Mouse (Mus musculus) hematopoietic stem cell, adult 5-6 weeks (primary cell): ENCODE data around the gene Gpr152. TPM values are rescaled to one million over a fixed set of nuclear protein-coding genes. Genes with fewer than 3 reads are reported as not detected.

Experiments
- ATAC-seq, 2 experiments: fragments of 125-278 bp in 1 of 2; replicated peaks in 1 of 2; 2 replicates each; pipeline ENCODE4 v1.8.0; 2016 to 2017; ENCODE audit warnings: inconsistent platforms in 2 of 2, mild to moderate bottlenecking in 2 of 2, moderate number of reproducible peaks in 2 of 2, low read depth in 1 of 2, moderate TSS enrichment in 1 of 2; ENCODE audit not compliant: low FRiP score in 2 of 2, poor library complexity in 2 of 2, severe bottlenecking in 2 of 2, insufficient read depth in 1 of 2, low TSS enrichment in 1 of 2
- total RNA-seq: library from RNA; stranded (forward); fragments of 172-1452, 232-1000 nt; gene quantifications from 2 replicates; pipeline ENCODE4 v1.2.3, GENCODE M21; 2017

Gpr152 gene
- total RNA-seq, 1 experiment from 2014 or later, result not detected

DNA sequence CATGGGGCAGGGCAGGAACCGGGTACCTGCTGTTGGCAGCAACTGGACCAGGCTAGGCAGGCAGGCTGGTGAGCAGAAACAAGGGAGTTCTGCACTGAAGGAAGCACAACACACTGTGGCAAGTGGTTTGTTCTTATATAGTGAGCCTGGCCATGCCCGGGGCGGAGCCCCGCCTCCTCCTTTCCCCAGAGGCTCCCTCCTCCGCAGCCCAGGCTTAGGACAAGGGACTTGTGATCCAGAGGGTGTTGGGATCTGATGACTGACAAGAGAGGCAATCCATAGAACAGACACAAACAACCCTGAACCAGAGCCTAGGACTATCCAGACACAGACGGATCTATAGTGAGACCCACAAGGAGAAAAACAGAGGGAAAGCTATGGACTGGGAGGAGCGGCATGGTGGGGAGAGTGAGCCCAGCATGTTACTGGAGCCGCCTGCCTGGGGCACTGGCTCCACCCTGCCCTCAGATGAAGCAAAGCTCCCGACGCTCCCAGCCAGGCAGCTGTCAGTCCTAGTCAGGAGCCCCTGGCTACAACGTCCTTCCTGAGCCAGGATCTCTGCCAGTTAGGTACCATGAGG is 35.9 kb downstream of the Gpr152 start, which contains the start of gene Carns1:
TSS of gene Carns1 (minus strand) at position 112 of the 580 bp plus-strand sequence.
- ATAC-seq, result no peak

DNA sequence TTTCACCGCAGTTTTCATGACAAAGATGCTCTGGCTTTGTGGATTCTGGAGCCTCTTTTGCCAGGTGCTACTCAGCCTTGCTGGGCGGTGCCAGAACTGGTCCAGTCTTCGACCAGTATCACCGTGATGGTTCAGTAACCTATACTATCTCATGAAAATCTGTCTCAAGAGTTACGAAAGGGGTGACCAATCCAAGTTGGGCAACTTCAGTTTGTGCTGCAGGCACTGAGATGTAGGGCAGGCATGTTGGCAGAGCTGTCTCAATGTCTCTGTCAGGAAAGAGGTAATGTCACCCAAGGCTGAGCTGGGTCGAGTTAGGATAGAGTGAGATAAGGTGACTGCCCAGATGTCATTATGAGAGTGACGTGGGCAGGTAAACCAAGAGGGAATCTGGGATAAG is 40.8 kb downstream of the Gpr152 start:
- ATAC-seq, result peak in 1 of 2 experiments; percentile 12; a peak in 1 of 4 replicates

DNA sequence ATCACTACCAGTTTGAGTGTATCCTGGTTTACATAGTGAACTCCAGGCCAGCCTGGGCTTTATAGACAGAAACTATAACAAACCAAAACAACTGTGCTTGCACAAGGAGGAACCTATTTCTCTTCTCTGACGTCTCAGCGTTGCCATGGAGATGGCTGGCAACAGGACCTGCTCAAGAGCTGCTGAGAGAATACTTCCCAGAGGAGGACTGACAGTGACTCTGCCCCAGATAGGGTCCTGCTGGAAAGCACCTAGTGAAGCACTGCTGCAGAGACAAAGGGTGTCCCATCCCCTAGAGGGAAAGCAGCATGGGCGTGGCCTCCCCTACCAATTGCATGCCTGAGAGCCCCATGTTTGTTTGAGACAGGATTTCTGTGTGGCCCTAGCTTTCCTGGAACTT is 42.3 kb downstream of the Gpr152 start:
- ATAC-seq, result peak; percentile 54 to 63; a peak in 3 of 4 replicates

DNA sequence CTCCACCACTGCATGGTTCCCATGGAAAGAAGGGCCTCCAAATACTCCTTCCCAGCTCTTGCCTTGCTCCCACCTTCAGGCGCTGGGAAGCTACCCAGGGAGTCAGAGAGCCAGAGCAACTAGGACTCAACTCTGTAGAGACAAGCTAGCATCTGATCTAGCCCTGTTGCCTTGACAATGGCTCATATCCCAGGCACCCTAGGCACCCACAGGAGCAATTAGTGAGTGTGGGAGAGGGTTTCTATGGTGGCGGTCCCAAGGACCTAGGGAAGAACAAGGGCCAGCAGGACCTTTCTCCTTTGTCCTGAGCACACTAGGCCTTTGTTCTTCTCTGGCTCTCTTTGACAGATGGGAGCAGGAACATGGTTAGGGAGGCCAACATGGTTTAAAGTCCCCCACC is 44.1 kb downstream of the Gpr152 start:
- no peak for ATAC-seq

DNA sequence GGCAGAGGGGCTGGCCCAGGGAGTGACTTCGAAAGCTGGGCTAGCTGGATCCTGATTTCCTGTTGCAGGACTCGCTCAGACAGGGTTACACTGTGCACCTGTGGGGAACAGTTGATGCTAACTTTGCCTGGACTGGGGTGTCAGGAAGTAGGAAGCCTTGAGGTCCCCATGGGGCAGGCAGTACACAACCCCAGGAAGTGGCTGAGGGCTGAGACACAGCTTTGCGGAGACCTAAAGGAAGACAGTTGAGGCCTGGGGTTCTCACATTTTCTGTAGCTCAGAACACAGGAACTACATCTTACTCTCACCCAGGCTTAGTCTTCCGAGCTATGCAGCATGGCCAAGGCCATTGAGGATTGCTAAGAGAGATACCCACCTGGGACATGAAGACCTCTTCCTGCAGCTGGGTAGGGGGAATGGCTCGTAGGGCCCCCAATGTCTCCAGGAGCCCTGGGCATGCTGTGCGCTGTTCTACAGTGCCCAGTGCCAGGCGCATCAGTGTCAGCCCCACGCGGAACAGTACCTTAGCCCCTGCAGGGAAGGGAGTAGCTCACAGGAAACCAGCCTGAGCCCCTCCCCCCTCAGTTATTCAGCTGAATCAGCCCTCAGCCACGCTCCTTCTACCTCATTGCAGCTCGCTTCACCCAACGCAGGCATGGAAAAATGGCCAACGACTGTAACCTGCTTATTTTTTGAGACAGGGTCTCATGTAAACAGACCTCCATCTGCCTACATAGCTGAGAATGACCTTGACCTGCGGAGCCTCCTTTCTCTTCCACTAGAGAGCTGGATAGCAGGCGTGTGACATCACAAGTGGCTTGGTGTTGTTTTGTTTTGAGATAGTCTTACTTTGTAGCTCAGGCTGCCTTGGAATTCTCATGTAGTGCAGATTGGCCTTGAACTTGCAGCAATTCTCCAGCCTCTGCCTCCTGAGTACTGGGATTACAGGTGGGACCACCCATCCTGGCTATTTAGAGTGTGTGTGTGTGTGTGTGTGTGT is 45.7 kb downstream of the Gpr152 start:
- peak; percentile 65 to 75 for ATAC-seq

DNA sequence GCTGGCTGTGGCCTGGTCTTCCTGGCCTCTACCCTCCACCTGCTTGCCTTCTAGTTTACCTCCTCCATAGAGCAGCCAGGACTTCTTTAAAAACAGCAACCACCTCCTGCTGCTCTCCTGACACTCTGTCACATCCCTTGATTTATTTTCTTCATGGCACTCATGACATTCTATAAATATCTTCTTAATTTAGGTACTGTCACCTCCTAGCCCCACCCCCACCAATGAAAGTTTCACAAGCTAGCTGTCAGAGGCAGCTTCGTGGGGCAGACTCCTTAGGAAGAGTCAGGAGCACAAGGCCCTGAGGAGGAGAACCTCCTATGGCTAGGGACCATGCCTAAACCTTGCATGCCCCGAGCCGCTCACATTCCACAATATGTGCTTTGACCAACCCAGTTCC is 47.7 kb downstream of the Gpr152 start:
- ATAC-seq, result no peak

DNA sequence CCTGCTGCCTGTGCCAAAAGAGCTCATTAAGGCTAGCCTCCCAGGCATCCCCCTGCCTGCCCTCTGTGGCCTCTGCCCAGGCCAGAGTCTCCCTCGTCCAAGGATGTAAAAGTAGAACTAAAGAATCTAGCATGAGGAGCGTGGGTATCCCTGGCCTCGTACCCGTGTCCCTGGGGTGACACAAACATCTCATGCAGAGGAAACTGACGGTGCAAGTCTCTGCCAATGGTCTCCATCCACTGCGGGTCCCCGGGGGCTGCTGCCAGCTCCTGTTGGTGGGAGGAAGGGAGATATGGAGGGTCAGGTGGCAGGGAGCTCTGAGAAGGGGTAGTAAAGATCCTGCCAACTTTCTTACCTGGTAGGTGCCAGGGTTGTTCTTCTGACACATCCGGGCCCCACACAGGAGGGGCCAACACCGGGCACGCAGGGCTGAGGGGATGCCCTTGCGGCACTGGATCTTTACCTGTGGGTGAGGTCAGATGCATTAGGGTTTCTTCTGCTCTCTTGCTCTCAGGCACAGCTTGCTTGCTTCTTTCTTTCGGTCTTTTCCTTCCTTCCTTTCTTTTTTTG is 49.5 kb downstream of the Gpr152 start:
- ATAC-seq, result no peak

DNA sequence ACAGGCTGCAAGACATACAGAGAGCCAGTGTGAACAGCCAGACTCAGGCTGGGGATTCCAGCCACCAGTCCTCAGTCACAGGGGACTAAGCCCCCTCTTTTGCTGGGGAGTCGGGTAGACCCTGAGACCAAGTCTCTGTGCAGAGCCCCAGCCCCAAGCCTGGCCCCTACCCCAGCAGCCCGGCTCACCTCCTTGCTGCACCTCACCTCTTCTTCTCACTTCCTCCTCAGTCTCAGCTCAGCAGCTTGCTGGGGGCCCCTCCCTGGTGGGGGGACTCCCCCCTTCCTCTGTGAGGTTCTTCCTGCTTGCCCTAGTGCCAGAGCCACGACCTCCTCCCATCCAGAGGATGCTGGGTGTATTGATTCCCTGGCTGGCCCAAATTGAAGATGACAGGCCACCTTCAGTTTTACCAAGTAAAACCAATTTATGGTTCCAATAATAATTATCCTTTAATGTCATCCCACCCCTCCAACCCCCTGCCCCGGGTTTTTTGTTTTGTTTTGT is 51.3 kb downstream of the Gpr152 start, which contains the start of gene Tbc1d10c:
TSS of gene Tbc1d10c (minus strand) at position 454 of the 504 bp plus-strand sequence.
- ATAC-seq, result peak; percentile 50 to 52; a peak in 3 of 4 replicates

DNA sequence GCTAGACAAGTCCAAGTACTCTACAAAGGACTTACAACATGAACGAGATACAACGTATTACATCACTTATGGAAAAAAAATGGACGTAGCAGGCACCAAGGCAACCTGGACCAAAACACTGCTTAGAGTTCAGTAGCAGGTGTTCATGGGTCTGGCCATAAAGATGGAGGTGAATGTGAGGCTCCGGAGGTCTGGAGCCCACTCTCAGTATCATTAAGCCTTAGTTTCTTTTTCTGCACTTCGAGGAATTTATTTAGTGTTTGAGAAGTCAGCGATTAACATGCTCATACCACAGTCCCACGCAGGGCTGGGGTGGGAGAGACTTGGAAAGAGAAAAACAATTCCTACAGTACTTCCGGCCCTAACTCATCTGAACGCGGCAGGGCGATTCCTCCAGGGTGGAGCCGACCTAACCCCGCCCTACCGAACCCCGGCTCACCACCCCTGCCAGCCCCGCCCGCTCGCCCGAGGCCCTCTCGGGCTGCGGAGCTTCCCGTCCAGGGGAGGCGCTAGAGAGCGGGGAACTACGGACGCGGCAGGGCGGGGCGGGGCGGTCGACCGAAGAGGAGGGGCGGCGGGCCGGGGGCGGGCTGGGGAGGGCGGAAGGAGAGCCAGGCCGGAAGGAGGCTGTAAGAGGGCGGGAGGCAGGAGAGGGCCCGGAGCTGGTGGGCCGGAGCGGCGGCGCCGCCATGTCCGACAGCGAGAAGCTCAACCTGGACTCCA is 52.1 kb downstream of the Gpr152 start, which contains the start of gene Ppp1ca:
TSS of gene Ppp1ca (plus strand) at position 538 of the 723 bp plus-strand sequence.
- ATAC-seq, result peak; percentile 82 to 86

DNA sequence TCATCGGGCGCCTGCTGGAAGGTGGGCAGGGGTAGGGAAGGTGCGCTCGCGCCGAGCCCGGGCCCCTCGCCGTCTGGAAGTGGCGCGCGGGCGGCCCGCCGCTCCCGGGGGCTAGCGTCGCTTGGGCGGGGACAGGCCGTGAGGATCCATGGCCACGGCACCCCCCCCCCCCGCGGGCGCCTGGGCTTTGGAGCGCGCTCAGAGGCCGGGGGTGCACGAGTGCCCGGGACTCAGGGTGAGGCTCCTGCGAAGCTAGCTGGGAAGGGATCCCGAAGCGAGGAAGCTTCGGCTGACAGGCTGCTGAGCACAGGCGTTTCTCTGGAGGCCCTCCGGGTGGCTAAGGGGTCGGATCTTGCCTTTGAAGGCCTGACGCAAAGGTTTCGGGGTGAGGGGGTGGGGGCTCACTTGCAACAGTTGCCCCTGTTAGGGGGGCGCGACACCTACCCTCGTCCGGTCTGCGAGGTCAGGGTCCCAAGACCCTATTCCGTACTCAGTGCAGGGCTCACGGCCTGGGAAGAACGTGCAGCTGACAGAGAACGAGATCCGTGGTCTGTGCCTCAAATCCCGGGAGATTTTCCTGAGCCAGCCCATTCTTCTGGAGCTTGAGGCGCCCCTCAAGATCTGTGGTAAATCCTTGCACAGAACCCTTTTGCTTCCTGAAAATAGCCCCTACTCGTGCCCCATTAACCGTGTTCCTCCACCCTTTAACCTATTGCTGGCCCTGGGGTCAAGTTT is 52.8 kb downstream of the Gpr152 start:
- ATAC-seq, result no peak

DNA sequence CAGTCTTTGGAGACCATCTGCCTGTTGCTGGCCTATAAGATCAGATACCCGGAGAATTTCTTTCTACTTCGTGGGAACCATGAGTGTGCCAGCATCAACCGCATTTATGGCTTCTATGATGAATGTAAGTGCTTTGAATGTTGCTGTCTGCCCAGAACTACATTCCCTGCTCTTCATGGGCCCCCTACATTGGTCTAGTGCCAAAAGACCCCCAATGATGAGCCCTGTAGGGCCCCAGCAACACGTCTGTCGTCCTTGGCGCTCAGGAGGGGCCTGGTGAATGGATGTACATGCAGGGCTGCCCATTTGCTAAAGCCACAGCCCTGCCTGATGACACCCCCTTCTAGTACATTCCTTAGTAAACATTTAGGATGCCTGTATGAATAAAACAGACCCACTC is 53.5 kb downstream of the Gpr152 start:
- no peak for ATAC-seq

DNA sequence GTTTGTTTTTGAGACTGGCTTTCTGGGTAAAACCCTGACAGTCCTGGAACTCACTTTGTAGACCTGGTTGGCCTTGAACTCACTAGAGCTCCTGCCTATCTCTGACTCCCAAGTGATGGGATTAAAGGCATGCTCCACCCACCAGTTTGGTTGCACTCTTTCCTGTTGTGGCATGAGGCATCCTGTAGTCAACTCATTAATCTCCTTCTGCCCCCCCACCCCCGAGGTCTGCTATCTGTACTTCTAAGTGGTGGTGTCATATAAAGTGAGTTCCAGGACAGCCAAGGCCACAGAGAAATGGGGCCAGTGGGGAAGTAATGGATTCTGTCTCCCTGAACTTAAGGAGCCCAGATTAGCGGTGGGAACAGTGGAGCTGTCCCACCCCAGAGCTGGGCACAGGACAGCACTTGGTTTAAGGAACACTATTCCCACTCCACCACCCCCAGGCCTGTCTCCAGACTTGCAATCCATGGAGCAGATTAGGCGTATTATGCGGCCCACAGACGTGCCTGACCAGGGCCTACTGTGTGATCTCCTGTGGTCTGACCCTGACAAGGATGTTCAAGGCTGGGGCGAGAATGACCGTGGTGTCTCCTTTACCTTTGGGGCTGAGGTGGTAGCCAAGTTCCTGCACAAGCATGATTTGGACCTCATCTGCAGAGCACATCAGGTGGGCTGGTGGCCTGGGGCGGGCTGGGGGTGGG is 54.6 kb downstream of the Gpr152 start:
- no peak for ATAC-seq

DNA sequence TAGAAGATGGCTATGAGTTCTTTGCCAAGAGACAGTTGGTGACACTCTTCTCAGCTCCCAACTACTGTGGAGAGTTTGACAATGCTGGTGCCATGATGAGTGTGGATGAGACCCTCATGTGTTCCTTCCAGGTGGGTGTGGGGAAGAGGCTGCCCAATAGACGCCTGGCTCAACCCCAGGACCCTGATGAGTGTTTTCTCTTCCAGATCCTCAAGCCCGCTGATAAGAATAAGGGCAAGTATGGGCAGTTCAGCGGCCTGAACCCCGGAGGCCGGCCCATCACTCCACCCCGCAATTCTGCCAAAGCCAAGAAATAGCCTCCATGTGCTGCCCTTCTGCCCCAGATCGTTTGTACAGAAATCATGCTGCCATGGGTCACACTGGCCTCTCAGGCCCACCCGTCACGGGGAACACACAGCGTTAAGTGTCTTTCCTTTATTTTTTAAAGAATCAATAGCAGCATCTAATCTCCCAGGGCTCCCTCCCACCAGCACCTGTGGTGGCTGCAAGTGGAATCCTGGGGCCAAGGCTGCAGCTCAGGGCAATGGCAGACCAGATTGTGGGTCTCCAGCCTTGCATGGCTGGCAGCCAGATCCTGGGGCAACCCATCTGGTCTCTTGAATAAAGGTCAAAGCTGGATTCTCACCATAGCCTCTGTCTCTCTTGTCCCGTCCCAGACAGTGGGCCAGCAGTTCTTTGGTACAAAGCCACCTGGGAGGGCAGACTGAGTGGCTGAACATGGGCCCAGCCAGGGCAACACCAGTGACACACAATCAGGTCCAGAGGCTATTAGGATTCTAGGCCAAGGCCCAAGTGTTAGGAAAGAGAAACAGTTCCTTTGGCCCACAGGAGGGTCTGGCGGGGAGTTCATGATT is 55.4 kb downstream of the Gpr152 start:
- no peak for ATAC-seq
